Mouse (Mus musculus): Measurements from ENCODE around the gene Inha. TPM values are rescaled to one million over a fixed set of nuclear protein-coding genes. Genes with fewer than 3 reads are reported as not detected.

Gene Inha
- total RNA-seq, 1 experiment from 2014 or later = not detected

DNA sequence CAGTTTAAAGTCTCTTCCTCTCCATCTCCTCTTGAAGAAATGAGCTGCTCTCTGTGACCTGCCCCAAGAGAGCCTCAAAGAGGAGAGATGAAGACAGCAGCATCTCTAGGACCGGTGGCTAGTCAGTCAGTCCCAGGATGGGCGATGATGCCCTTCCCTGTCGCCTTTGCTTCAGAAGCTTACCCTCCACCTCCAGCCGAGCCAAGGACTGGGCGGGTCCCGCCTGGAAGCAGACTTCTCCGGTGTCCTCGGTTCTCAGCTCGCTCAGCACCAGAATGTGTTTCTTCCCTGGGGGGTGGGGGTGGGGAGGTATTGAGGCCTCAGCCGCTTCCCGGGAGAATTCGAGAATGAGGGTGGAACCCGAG is 19.9 kb upstream of the Inha start:
- no peak for ATAC-seq (ENCODE audit: extremely low read depth, insufficient number of reproducible peaks, low FRiP score, poor library complexity, severe bottlenecking)

DNA sequence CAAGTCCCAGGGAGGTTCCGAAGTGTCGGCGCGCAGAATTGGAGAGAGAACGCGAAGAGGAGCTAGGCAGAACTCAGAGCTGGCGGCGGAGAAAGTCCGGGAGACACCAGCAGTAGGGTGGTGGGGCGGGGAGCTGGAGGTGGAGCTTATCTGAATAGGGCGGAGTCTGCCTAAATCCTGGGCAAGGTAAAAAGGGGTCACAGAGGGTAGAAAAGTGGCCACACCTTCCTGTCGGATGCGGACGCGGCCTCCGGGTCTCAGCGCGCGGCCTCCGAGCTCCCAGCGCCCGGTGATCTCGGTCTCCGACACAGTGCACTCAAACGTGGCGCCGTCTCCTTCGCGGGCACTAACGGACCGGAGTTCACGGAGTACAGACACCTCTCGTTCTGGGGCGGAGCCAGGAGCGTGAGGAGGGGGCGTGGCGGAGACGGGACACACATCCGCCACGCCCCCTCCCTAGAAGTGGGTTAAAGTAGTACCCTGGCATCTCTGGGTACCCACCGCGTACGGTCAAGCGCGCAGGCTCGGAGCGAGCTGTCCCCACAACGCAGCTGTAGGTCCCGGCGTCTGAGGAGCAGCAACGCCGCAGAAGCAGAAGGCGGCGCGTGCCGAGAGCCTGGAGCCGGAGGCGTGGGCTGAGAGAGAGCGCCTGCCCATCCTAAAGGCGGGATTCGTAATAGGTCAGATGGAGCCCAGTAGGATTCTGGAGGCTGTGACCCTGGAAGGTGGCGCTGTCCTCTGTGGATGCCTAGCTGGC is 19.3 kb upstream of the Inha start:
- ATAC-seq (ENCODE audit: extremely low read depth, insufficient number of reproducible peaks, low FRiP score, poor library complexity, severe bottlenecking) = no peak

DNA sequence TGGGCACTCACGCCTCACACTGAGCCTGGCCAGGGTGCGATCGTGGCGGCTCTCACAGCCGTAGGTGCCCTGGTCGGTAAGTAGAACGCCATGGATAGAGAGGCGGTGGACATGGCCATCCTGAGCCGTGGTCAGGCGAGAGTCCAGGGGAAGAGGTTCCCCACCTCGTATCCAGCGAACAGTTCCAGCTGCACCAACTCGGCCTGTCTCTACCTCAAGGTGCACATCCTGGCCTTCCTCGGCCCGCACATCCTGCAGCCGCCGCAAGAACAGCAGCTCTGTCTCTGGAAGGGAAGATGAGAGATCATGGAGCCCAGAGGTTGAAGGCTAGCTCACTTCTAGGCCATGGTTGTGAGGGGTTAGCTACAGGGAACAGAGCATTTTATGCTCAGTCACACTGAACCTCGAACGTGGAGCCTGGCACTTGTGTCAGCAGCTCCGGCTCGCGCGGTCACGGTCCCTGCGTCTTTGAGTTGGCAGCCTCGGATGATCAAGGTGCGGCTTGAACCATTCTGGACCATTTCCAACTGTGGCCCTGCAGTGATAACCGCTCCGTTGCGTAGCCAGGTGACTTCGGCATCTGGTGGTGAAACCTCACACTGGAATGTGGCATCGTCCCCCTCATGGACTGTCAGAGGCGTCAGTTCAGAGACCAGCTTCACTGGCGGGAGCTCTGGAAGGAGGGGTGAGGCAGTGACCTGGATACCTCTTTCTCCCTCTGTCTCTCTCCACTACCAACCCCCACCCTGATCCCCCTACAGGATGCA is 15.9 kb upstream of the Inha start:
- no peak for ATAC-seq (ENCODE audit: extremely low read depth, insufficient number of reproducible peaks, low FRiP score, poor library complexity, severe bottlenecking)

DNA sequence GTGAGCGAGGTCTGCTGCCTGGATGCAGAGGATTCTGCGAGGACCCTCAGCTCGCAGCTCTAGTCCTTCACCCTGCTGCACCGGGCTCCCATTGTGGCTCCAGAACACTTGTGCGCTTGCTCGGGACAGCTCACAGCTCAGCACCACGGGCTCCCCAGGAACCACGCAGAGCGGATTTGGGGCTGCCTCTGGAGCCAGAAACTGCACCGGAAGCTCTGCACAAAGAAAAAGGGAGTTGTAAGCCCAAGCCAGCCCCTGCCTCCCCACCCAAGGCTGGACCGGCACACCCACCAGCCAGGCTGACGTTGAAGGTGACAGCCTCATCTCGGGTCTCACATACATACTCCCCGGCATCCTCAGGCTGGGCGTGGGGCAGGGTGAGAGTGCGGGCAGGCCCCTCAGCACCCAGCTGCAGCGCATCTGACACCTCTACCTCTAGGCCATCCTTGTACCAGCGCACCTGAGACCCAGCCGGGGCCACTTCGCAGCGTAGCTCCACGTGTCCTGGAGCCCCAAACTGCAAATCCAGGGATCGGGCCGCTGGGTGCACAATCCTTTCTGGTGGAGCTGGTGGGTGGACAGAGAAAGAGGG is 14.2 kb upstream of the Inha start:
- no peak for ATAC-seq (ENCODE audit: extremely low read depth, insufficient number of reproducible peaks, low FRiP score, poor library complexity, severe bottlenecking)

DNA sequence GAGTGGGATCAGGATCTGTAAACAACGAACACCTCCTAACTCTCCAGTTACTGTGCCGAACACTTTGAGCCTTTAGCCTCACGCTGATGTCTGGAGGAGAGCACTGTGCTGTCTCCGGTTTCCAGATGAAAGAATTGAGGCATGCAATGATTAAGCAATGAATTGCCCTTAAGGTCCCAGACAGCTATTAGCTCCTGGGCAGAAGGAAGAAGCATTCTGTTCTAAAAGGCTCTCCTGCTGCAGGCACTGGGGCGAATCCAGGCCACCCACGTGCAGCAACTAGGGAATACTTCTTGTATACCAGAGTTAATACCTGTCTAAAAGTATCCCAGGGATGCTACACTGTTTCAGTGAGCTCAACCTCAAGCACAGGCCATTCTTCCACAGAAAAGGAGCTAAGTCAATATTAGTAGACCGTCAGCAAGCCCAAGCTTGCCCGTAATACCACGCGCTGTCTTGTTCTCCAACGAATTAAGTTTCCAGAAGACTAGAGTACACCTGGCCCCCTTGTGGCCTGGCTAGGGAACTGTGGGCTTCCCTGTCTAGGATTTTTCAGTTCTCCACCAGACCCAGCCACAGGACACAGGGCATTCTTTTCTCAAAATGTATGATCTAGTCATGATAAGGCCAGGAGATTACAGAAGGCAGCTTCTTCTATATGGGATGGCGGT is 11.9 kb upstream of the Inha start:
- no peak for ATAC-seq (ENCODE audit: extremely low read depth, insufficient number of reproducible peaks, low FRiP score, poor library complexity, severe bottlenecking)

DNA sequence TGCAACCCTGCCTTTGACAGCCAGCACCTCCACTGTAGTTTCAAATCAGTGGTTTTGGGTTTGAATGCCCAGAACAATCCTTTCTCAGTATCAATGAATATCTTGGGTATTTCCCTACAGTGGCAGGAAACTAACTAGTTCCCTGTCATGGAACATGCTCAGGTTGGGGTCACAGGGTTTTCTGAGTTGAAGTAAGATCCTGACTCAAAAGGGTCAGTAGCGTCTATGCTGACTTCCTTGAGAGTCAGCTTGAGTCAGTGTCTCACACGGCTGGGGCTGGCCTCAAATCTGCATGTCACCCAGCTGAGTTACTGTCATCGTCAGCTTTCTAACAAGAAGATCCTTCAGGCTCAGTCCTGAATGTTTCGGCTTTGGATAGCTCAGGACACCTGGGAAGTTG is 8.0 kb upstream of the Inha start:
- ATAC-seq (ENCODE audit: extremely low read depth, insufficient number of reproducible peaks, low FRiP score, poor library complexity, severe bottlenecking) = no peak

DNA sequence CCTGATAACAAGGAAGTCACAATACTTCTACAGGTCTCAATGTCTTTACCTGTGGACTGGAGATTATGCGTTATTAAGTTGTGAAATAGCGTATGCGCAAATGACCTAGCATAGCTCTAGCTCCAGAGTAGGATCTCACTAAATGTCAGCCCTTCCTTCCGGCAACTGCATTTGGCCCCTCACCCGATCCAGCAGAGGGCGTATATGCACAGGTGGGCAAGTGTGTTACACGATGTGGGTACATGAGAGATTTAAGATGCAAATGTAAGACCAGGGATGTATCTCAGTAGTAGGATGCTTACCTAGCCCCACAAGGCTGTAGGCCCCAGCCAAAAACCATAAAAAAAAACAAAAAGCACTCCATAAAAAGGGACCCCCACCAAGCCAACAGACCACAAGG is 7.4 kb upstream of the Inha start:
- ATAC-seq (ENCODE audit: extremely low read depth, insufficient number of reproducible peaks, low FRiP score, poor library complexity, severe bottlenecking) = no peak

DNA sequence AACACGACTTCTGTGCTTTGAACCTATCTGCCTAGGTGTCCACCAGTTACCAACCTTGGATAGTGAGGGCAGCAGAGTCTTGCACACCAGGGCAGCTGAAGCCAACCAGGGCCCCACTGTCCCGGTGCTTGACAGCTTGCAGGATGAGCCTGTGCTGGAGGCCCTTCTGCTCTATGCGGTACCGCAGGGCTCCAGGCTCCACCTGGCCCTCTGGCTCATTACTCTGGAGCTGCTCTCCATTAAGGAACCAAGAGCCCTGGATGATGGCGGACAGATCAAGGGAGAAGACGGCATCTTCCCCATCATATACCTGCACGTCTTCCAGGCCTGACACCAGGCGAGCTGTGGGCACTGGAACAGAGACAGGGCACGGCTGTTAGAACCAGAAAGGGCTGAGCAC is 5.0 kb upstream of the Inha start:
- ATAC-seq (ENCODE audit: extremely low read depth, insufficient number of reproducible peaks, low FRiP score, poor library complexity, severe bottlenecking) = no peak

DNA sequence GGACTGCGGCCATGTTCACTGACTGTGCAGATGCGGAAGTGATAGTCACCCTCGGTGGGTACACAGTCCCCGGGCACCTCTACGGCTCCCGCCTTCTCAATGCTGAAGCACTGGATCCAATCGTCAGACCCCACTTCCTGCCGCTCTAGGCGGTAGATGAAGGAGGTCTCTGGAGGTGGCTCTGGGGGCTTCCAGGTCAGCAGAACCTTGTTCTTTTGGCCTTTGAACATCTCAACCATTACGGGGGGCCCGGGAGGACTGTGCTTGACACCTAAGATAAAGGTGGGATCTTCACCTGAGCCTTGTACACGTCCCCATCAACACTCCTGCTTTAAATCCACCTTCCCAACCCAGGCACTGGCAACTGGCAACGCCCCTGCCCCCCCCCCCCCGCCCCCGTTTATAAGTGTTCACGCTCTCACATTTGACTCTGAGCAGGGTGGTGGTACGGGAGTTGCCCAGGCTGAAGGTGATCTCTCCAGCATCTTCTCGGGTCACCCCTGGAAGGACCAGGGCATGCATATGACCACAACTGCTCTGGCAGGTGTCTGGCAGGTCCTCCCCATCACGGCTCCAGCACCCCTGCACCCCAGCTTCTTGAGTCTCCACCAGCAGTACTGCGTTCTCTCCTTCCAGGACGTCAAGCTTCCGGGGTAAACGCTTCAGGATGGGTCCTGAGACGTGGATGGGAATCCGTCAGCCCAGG is 3.8 kb upstream of the Inha start:
- no peak for ATAC-seq (ENCODE audit: extremely low read depth, insufficient number of reproducible peaks, low FRiP score, poor library complexity, severe bottlenecking)

DNA sequence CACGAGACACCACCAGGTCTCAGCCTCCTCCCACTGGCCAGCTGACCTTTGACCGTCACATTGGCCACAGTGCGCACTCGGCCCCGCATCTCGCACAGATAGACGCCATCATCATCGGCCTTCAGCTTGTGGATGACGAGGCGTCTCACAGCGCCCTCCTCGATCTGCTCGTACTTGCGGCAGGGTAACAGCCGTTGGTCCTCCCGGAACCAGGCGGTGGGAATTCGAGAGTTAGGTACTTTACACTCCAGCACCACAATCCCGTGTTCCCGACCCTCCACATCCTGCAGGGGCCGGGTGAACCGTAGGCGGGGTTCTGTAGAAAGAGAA is 3.3 kb upstream of the Inha start:
- ATAC-seq (ENCODE audit: extremely low read depth, insufficient number of reproducible peaks, low FRiP score, poor library complexity, severe bottlenecking) = no peak

DNA sequence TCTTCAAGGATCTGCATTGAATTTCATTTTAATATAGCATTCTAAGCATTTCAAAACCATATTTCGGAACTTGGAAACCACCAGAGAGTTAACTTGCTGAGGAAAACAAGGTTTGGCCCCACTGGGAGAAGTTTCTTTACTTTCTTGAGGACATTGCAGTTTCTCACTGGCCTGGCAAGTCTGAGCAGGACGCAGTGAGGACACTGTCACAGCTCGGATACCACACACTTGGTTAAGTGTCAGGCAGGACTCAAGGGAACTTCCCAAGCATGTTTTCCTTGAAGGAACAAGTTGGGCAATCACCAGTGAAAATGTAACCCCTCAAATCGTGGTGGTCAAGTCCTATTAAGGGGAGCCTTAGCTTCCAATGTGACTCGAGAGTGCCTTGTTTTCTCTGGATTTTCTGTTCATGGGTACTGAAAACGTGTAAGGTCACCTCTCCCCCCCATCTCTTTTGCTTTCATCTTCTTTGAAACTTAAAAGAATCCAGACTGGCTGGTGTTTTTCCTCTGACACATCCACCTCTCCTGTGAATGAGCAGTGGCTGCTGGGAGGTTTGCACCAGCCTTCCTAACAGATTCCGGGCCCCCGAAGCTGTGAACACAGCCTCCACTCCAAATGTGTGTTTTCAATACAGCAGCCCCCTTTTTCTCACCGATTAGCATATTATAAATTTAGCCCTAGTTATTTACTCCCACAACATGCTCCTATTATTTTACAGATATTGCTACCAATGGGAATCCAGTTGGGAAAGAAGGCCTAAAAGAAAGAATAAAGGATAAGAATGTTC is 2.4 kb upstream of the Inha start:
- ATAC-seq (ENCODE audit: extremely low read depth, insufficient number of reproducible peaks, low FRiP score, poor library complexity, severe bottlenecking) = no peak

DNA sequence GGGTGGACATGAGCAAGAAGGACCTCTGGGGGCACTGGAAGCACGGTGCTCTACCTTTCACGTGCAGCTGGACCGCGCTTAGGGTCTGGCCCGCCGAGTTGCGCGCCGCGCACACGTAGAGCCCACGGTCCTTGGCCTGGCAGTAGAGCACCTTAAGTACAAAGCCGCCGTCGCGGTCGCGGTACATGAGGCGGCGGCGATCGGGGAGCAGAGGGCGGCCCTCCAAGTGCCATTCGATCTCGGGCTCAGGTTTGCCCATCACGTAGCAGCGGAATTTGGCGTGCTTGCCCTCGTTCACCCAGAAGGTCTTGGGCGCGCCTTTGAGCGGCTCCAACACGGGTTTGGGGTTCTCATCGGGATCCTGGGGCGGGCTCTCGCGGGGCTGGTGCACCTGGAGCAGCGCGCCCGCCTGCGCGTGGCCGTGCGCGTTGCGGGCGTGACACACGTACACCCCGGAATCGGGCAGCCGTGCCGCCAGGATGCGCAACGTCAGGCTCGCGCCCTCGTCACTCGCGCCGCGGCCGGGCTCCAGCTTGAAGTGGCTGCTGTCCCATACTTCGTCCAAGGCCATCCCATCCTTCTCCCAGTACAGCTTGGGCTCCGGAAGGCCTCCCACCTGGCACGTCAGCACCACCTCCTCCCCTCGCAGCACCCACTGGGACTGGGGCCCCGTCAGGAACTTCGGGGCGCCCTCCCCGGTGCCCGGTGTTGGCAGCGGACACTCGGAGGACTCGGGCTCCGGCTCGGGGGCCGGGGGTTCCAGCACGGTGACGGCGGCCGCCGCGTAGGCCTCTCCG is 1.5 kb upstream of the Inha start:
- no peak for ATAC-seq (ENCODE audit: extremely low read depth, insufficient number of reproducible peaks, low FRiP score, poor library complexity, severe bottlenecking)

DNA sequence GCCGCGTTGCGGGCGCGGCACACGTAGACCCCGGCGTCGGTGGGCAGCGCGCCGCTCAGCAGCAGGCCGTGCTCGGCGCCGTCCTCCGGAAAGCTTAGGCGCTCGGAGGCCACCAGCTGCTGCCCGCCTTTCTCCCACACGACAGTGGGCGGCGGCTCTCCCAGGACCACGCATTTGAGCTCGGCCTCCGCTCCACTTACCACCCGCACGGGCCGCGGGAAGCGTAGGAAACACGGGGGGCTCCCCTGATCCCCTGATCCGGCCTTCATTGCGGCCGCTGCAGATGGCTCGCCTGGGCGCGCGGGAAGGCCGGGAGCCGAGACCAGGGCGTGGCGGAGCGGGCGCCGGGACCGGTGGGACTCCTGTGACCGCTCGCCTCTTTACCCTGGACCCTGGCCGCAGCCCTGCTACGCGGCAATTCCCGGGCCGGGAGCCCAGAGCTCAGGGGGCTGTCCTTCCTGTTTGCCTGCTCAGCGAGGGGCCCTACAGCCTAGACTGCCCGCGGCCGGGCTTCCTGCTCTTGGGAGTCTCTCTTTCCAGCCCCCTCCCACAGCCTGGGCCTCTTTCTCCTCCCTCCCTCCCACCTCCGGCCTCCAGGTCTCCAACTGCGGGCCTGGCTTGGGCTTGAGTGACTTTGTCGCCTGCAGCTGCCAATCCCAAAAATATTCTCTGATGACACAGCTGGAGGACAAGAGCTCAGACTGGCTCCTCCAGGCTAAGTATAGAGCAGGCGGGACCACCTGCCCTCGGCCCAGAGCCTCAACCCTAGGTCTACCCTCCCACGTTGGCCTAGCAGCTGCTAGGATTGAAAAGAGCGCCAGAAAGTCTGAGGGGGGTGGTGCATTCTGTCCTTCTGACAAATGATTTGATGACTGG is 683 bp upstream of the Inha start, which contains the start of gene Obsl1:
Gene Obsl1, minus strand, starts transcription at position 497 of the 876 bp plus-strand sequence.
- no peak for ATAC-seq (ENCODE audit: extremely low read depth, insufficient number of reproducible peaks, low FRiP score, poor library complexity, severe bottlenecking)

DNA sequence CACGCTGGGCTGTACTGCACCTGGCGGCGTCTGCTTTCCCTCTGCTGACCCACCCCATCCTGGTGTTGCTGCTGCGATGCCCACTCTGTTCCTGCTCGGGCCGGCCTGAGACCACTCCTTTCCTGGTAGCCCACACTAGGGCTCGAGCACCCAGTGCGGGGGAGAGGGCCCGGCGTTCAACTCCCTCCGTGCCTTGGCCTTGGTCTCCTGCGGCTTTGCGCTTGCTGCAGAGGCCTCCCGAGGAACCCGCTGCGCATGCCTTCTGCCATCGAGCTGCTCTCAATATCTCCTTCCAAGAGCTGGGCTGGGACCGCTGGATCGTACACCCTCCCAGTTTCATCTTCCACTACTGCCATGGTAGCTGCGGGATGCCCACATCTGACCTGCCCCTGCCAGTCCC is 2.7 kb downstream of the Inha start:
- ATAC-seq (ENCODE audit: extremely low read depth, insufficient number of reproducible peaks, low FRiP score, poor library complexity, severe bottlenecking) = no peak

DNA sequence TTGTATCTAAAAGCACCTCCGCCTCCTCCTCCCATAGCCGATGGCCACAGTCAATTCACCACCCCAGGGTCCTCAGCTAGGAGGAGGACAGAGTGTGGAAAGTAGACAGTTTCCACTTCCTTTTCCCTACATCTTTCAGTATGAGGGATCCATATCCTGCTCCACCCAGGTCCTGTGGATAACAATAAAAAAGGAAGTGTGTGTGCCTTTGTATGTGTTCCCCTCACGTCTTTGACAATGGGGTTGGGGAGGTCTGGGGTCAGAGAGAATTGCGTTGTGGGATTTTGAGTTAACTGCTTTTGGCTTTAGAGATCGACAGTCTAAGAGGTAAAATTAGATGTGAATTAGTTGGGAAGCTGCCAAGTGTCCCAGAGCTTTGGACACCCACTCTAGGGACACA is 3.3 kb downstream of the Inha start:
- ATAC-seq (ENCODE audit: extremely low read depth, insufficient number of reproducible peaks, low FRiP score, poor library complexity, severe bottlenecking) = no peak

DNA sequence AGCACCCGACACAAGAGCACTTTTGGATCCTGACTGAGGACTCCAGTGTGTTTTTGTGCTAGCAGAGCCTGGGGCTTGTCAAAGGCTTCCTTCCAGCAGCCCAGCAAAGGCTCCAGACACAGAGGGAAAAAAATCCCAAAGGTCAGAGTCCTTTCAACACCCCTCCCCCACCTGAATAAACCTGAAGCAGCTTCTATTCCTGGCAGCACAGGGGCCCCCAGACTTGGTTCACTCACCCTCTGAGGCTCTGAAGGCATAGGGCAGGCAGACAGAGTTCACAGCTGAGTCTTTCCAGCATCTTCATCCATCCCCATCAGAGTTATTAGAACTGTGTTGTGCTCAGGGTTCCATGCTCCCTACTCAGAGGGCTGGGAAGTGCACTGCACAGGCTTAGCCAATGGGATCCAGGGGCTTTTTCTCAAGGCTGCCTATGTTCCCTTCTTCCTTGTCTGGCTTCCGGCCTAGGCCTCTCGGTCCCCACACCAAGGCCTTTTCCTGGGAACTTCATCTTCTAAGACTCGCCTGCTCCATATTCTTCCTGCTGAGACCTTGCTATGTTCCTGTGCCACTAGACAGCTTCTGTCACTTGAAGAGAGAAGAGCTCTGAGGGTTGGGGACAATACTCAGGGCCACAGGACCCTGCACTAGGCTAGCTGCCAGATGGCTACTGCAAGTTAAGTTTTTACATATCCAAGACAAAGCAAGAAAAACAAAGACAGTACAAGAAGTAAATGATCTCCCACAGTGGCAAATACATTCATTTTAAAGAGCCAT is 4.7 kb downstream of the Inha start:
- ATAC-seq (ENCODE audit: extremely low read depth, insufficient number of reproducible peaks, low FRiP score, poor library complexity, severe bottlenecking) = no peak
